Mouse (Mus musculus) testis, adult 2 months (tissue): Measurements from ENCODE around the gene Apba1.

Experiments used
- CTCF ChIP-seq: fragments of 200-500 bp; IDR thresholded peaks from 2 replicates; pipeline ENCODE4 v1.5.1; 2012; ENCODE audit warnings: low read depth, mild to moderate bottlenecking, inconsistent platforms, low read length, moderate library complexity; ENCODE audit not compliant: control insufficient read depth, insufficient read depth, insufficient replicate concordance
- POLR2A ChIP-seq: fragments of 200-500 bp; IDR thresholded peaks from 2 replicates; pipeline ENCODE4 v1.6.1; 2012; ENCODE audit warnings: low read depth, mild to moderate bottlenecking, inconsistent platforms, low read length, moderate library complexity; ENCODE audit not compliant: control insufficient read depth

DNA sequence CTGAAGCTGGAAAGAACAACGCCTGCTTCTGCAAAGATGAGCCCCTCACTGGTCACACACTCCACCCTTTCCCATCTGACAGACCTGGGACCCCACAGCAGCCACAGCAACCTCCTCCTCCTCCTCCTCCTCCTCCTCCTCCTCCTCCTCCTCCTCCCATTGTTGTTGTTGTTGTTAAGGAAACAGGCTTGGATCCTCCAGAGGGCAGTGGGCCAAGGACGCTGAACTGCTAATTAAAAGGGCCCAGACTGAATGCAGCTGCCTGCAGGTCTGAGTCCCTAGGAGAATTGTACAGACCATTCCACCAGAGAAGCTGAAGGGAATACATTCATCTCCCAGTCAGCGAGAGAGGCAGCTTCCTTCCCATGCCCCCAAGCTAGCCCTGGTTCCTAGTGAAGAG lies 201.6 kb downstream of the Apba1 start:
- no peak for TF ChIP-seq CTCF
- TF ChIP-seq POLR2A: no peak
